Comparison of ENCODE assay signal across 1 mouse cellular context in the genomic region with DNA sequence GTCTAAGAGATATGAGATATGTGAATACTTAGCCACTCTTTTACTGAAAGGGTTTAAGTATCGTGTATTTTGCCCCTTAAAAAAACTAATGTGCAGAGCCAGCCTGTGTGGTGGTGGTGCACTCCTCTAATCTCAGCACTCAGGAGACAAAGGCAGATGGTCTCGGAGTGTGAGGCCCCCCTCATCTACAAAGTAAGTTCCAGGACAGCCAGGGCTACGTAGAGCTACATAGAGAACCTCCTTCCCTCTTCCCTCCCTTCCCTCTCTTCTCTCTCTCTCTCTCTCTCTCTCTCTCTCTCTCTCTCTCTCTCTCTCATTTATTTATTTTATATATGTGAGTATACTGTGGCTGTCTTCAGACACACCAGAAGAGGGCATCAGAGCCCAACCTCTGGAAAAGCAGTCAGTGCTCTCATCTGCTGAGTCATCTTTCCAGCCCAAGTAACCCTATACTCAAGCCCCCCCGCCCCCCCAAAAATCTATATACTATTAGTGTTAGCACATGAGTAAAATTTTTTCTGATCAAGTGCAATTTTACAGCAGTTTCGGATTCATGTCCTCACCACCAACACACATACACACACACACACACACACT.
TF ChIP-seq lines count a peak whose summit lies in the region.

No protein-coding gene starts in this region.

TF ChIP-seq in MEL, 35 proteins besides CTCF, POLR2A, EP300 and RAD21:
- no peak for TF ChIP-seq USF1 (IDR thresholded peaks at IDR 0.05; ENCODE audit: low read depth, low read length)
- 0 out of 2 replicates have a peak, but pooled peaks have one; percentile 6 for TF ChIP-seq ZMIZ1 (IDR thresholded peaks at IDR 0.05; ENCODE audit: low read depth, low read length)
- TF ChIP-seq E2F4 (IDR thresholded peaks at IDR 0.05; ENCODE audit: borderline replicate concordance, low read depth, low read length), result no peak
- no peak for TF ChIP-seq MEF2A (IDR thresholded peaks at IDR 0.05; ENCODE audit: extremely low read depth, insufficient replicate concordance, low read depth, low read length, poor library complexity, severe bottlenecking)
- peak; percentile 22; the same call in 1 of the 2 replicates for TF ChIP-seq SMC3 (IDR thresholded peaks at IDR 0.05; ENCODE audit: low read depth, low read length)
- peak; percentile 84 for TF ChIP-seq JUND (IDR thresholded peaks at IDR 0.05; ENCODE audit: low read depth, low read length)
- TF ChIP-seq MYC (IDR thresholded peaks at IDR 0.05; ENCODE audit: low read depth, low read length), result no peak
- 0 out of 2 replicates have a peak, but pooled peaks have one; percentile 18 for TF ChIP-seq MAFK (IDR thresholded peaks at IDR 0.05; ENCODE audit: borderline replicate concordance, low read depth, low read length)
